Mouse (Mus musculus): ENCODE results near the gene Higd2a.
"Not testable (repeated sequence)": the region's sequence is repeated elsewhere in the genome, so short reads cannot be mapped to it uniquely, and the experiment has no call there.

Higd2a gene

DNA sequence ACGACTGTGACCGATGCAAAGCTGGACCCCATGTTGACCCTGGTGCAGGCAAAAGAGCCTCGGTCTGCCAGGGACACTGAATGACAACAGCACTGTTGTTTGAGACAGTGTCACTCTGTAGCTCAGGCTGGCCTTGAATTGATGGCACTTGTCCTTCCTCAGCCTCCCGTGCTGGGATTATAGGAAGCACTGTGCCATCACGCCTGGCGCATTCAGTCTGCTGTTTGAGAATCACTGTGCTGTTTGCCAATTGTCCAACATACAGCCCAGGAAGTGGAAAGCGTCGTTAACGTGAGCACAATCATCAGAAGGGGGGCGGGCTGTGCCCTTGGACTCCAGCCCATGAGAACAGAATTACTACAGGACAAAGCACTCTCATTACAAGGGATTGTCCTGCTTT is 7.9 kb upstream of the Higd2a start:
- no peak for DNase-seq (ENCODE audit: low spot score)

DNA sequence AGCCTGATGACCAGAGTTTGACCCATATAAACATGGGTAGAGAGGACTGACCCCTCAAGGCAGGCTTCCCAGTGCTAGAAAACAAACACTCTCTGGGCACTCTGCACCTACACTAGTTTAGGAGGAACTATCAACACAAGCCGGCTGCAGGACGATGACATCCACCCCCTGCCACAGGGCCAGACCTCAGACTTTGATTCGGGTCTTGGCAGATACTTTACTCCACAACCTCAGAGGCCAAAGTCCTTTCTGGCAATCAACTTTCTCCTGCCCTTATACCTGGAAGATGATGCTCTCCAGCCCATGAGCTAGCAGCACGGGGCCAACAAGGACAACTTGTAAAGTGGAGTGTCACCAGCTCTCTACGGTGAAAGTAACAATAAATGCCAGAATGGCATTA is 7.1 kb upstream of the Higd2a start:
- DNase-seq (ENCODE audit: low spot score): no peak

DNA sequence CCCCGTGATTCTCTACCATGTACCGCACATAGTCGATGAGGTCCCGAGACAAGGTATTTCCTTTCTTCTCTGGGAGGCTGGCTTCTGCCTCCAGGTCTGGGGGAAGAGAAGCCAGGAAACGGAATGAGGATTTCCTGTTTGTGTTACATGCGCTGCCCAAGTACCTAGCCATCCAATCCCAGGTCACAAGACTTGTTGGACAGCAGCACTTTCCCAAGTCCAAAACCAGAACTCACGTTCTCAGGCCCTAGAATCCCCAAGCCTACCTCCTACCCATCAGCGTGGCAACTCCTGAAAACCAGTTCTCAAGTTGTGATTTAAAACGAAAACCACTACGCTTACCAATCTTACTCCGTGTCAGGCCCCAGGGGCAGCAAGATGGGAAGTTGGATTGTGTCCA is 4.2 kb upstream of the Higd2a start:
- DNase-seq (ENCODE audit: low spot score): no peak

DNA sequence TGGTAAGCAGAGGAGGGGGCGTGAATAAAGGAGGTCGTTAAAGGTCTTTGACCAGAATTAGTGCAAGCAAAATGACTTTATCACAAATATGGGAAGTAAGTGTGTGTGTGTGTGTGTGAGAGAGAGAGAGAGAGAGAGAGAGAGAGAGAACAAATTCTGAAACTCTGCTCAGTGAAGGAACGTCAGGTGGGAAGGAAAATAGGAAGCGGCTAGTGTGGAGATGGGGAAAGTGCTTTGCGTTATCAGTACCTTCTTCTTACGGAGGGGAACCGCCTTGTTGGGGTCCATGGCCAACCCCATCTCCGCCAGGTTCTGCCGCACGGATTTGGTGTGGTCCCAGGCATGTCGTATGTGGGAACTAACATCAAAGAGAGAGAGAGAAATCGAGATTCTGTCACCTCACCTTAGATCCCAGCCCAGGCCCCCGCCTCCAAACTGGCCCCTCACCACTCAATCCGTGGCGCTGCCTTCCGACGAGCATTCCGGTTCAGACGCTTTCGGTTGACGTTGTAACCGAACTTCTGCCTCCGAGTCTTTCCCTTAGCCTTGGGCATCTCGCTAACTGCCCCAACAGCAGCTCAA is 502 bp upstream of the Higd2a start:
- DNase-seq (ENCODE audit: low spot score): no peak

DNA sequence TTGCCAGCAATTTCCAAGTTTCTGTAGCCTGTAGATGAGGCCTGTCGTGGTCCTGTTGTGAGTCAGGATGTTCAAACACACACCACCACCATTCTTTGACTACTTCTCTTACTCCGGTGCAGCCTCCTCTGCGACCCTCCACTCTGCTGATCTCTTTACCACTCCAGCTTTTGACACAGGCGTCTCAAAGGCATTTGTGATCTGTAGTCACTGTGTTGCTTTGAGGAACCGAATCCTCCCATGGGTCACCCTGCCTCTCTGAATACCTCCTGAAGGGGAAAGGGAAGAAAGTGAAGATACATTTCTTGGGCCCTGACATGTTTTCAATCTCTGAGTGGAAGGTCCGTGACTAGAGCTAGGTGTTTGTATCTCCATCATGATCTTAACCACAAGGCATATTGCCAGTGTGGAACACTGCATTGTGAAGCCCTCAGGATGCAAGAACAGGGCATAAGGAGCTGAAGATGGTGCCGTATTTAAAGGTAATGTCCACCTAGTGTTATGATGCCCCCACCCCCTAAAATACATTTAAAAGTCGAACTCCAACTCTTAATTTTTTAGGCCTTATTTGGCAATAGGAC is 1.9 kb downstream of the Higd2a start:
- no peak for DNase-seq (ENCODE audit: low spot score)

DNA sequence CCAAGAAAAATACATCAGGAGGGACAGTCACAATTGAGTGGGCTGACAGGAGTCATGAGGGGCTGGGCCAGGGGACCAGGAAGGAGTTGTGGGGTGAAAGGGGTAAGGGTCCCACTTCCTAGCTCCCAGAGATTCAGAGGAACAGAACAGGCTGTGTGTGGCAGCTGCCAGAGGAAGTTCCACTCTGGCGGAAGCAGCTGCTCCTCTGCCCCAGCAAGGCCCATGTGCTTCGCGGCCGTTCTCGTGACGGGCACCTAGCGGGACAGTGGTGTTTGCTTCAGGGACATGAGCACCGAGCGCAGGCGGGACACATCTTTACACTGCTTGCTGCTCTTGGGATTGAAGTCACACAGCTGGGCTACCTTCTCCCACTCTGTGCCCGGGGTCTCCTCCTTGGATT is 3.6 kb downstream of the Higd2a start:
- DNase-seq (ENCODE audit: low spot score): no peak

DNA sequence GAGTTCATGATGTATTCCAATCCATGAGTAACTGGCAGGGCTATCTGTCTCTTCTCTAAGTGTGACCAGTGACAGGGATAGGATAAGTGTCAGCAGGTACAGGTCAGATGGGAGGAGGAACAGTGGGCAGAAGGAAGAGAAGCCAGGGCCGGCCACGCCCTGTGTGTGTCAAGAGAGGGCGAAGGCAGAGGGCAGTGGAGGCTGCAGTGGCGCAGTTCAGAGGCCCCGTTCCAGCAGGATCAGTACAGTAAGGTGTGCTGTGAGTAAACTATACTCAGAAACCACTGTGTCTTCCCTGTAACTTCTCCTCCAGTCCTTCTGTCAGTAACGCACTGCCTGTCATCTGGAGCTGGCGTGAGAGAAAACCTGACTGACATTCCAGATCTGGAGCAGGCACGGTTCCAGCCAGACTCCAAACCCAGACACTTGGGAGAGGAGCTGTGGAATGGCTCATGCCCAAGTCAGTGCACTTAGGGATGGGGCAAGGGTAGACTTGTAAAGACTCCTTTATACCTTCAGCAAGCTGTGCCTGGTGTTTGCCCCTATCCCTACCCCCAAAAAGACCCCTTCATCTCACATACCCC is 6.2 kb downstream of the Higd2a start:
- DNase-seq (ENCODE audit: low spot score): no peak

DNA sequence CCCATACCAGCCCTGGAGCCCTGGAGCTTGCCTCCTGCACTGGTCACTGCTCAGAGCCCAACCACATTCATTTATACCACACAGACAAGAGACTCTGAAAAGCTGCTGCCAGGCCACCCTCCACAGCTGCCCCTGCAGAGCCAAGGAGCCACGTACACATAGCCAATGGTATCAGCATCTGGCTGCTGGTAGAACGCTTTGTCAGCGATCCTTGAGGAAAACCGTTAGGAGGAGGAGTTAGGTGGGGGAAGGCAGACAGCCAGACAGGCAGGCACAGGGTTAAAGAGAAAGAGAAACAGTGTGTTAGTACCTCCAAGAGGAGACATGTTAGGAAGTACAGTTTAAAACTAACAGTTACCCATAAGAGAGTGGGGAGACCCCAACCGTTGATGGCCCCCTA is 6.9 kb downstream of the Higd2a start:
- no peak for DNase-seq (ENCODE audit: low spot score)

DNA sequence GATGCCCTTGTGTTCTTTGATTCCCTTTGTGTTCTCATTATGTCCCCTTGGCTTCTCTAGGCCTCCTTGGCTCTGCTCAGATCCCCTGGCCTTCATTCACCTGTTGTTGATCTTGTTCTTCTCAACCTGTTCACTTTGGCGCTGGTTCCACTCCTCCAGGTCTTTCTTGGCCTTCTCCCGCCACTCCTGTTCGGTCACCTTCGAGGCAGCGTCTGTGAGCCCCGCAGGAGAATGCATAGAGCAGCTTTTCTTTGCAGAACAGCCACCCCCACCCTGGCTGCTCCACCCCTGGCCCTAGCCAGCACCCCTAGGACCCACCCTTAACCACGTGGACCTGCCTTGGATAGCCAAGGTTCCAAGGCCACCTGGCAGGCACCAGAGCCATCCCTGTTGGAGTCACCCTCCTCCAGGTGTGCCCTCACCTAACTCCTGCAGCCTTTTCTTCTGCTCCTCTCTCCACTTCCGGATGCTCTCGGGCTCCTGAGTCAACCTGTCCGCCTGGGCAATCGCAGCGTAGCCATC is 8.7 kb downstream of the Higd2a start:
- no peak for DNase-seq (ENCODE audit: low spot score)

DNA sequence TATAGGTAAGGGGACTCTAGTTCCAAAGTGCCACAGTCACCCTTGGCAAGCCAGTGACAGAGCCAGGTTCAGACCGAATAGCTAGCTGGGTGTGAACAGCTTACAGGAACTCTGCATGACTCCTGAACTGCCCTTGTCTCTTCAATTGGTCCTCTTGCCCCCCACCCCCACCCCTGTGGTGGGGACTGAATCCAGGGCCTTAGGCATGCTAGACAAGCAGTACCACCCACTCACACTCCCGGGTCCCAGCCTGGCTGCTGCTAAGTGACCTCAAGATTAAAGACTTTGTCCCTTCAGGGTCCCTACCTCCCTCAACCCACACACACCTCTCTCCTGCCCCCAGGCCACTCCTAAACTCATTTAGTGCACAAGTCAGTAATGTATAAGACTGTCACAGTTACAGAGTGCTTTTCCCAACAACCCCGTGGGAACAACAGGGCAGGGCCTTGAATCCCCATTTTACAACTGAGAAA is 12.7 kb downstream of the Higd2a start:
- DNase-seq (ENCODE audit: low spot score): no peak

DNA sequence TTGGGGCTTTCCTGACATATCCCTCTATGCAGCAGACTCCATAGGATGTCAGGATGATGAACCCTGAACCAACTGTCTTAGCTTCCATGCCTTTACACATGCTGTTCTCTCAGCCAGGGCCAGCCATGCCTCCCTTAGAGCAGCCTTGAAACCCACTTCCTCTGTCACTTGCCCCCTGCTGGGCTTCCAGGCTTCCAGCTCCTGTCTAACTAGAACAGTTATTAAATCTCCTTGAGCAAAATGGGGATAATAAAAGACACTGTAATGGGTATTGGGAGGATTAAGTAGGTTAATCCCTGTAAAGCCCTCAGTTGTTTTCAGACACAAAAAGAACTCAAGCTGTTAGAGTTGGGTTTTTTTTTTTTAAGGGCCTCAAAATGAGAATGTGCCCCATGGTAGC is 13.5 kb downstream of the Higd2a start:
- DNase-seq (ENCODE audit: low spot score): no peak

DNA sequence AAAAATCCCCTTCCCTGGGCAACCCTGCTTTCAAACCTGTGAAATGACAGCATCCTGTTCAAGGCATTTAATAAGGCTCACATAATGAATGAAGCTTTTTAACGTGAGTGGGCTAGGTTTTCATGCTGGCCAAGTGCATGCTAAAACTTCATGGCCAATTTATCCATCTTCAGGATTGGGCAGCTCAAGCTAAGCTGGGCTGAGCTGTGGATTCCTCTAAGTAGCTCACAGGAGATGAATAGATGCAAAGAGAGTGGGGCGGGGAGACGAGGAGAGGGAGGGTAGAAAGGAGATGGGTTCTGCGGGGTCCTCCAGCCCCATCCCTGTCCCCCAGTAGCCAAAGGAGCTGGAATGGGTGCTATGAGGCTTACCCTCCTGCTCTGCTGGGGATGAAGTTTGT is 14.2 kb downstream of the Higd2a start:
- DNase-seq (ENCODE audit: low spot score): no peak

DNA sequence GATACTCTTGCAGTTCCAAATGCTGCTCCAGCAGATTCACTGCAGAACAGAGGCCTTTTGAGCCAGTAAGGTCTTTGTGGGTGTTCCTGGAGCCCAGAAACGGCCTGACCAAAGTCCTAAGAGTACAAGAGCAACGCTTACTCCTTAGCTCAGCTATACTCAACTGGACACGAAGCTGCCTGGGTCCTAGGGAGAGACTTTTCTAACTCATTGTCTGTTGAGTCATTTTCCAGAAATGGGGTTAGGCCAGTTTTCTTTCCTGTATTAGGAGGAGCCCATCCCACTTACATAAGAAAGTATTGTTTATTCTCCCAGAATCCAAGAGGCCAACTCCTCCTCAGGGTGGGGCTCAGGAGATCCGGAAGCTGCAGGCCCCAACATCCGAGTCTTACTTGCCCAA is 15.4 kb downstream of the Higd2a start:
- no peak for DNase-seq (ENCODE audit: low spot score)

DNA sequence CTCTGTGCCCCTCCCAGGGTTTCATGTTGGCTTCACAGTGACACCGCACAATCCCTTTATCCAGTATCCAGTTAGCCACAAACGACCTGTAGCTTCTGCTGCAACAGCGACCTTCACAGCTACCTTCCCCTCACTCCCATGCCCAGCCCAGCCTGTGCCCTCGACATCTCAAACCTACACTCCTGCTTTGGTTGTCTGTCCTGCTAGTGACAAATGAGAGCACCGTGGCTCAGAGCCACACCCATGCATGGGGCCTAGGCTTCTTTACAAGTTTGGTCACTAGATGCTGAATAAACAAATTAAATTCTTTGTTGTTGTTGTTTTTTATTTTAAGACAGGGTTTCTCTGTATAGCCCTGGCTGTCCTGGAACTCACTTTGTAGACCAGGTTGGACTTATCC is 17.2 kb downstream of the Higd2a start:
- DNase-seq (ENCODE audit: low spot score): no peak

DNA sequence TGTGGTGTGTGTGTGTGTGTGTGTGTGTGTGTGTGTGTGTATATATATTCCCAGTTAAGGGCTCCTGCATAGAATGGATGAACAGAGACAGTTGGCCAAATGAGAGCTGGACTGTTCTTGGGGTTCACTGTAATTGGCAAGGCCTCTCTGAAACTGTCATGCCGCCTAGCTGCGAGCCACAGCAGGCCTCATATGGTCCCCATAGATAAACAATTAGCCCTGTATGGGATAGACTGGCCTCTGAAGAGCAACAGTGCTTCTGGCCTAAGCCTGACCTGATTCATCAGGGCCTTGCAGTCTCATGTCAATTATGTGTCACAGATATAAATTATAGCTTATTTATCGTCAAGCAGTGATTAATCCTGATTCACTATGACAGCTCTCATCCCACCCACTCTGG is 18.0 kb downstream of the Higd2a start:
- DNase-seq (ENCODE audit: low spot score): no peak

DNA sequence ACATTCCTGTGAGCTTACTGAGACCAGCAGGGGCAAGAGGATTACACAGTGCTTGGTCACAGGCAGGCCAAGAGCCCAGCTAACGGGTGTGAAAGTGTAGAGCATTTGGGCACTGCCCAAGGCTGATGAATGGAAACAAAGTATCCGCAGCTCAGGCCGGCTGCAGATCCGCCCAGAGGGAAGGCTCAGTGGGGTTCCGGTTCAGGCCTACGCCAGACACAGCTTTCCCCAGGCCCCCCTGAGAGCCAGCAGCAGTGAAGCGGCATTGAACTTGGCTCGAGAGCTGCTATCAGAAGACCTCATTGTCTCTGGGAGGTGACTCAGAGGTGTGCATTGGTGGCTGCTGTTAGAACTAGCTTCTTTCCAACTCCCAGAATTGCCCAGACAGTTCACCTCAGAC is 18.7 kb downstream of the Higd2a start:
- peak; percentile 69 for DNase-seq (ENCODE audit: low spot score)

DNA sequence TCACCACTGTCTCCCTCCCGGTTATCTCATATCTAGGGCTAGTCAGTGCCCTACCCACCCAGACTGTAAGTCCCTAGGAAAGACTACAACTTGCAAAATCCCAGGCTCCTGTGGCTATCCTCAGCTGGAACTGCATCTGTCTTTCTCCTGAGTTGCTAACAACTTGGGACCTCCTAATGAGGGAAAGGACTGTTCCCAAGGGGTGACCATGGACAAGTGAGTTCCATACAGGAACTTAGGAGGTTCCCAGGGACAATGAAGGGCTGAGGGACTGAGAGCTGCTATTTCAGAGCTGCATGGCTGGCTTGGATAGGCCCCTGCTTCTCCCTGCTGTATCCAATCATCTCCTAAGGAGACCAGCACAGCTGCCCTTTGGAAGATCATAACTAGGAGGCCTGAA is 19.3 kb downstream of the Higd2a start:
- no peak for DNase-seq (ENCODE audit: low spot score)

DNA sequence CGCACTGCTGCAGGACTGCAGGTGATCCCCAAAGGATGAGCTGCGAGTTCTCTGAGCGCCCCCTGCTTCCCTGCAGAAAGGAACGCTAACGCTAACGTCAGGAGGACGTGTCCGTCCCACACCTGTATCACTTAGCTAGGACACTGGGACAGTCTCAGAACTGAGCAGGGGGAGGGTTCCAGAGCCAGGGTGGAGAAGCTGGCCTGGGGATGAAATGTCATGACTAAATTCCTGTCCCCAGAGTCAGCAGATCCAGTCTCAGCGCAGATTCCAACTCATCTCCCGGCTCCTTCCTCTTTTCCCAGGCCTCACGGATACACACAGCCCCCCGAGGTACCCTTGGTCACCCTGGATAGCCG is 20.6 kb downstream of the Higd2a start:
- DNase-seq (ENCODE audit: low spot score): no peak

DNA sequence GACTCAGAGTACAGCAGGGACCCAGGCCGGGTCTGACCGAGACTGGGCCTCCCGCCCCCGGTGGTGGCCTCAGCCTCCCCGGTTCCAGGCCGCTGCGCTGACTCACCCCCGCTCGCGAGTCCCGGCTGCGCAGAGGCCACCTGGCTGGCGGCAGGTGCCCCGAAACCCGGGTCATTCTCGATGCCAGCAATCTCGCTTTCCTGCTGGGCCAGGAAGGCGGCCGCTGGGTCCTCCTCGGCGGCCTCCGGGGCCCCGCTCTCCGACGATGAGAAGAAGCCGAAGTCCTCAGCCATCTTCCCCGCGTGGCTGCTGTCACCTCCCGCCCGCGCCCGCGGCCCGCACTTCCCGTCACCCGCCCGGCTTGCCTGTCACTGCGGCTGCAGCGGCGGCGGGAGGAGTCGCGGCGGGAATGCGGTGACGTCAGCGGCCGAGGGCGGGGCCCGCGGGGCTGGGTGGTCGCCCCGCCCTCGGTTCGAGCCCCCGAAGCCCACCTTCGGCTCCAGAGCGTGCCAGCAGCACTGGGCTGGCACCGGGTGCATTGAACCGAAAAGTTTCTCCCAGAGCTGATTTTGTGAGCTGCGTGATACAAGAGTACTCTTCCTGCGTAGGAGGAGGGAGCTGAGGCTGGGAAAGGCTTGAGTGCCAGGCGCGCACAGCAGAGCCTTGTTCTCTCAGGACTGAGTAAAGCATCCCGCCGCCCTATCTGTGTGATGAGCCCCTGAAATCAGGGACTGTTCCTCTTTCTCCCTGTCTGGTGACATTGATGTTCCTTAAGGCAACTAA is 21.2 kb downstream of the Higd2a start, which contains the start of gene Cltb:
Gene Cltb, minus strand, starts transcription at position 373 of the 783 bp plus-strand sequence.
- DNase-seq (ENCODE audit: low spot score): peak; percentile 95

DNA sequence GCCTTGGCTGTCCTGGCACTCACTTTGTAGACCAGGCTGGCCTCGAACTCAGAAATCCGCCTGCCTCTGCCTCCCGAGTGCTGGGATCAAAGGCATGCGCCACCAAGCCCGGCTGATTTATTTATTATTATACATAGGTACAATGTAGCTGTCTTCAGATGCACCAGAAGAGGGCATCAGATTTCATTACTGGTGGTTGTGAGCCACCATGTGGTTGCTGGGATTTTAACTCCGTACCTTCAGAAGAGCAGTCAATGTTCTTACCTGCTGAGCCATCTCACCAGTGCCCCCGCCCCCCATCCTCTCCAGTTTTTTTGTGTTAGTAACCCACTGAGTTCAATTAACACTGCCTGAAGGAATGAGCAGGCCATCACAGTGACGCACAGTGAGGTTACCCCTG is 23.1 kb downstream of the Higd2a start:
- not testable (repeated sequence) for DNase-seq (ENCODE audit: low spot score)

DNA sequence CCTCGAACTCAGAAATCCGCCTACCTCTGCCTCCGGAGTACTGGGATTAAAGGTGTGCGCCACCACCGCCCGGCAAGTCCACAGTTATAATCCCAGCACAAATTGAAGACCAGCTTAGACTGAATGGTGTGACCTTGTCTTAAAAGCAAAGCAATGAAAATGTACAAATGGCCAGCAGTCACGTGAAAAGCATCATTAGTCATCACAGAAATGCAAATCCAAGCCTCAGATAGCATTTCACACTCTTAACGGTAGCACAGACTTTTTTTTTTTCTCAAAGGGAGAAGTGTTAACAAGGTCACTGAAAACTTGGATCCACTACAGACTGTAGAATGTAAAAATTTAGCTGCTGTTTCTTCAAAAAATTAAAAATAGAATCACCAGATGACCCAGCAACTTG is 26.3 kb downstream of the Higd2a start:
- no peak for DNase-seq (ENCODE audit: low spot score)

DNA sequence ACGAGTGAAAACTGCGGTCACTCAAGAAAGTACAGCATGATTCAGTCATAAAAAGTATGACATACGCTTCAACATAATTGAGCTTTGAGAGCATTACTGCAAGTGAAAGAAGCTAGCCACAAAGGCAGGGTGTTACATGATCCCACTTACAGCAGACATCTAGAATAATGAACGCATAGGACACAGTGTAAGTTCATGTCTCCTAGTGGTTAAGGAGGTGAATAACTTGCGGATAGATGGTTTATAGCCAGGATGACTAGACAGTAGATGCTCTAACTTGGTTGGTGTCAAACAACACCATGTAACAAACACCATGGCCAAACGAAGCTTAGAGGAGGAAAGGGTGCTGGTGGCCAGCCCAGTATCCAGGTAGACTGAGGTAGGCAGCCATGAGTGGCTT is 27.0 kb downstream of the Higd2a start:
- no peak for DNase-seq (ENCODE audit: low spot score)

Data from testis, postnatal 10 days (tissue).